Mouse (Mus musculus) heart, postnatal 0 days (tissue): ENCODE results near the gene Cenpf. TPM values are rescaled to one million over a fixed set of nuclear protein-coding genes. Genes with fewer than 3 reads are reported as not detected.
"Not testable (repeated sequence)": the region's sequence is repeated elsewhere in the genome, so short reads cannot be mapped to it uniquely, and the experiment has no call there.

ENCODE experiments used
- ATAC-seq: fragments of 200-750 bp; cut with Nextera tagmentation; 2 replicates; pipeline ENCODE4 v1.8.0; 2017; ENCODE audit warnings: low read depth, moderate number of reproducible peaks, moderate library complexity; ENCODE audit not compliant: insufficient read depth
- DNase-seq: peaks from one replicate; pipeline ENCODE4 v3.0.0-alpha.2; 2016; ENCODE audit warnings: low spot score
- H3K27ac ChIP-seq: fragments of 300-500 bp; sonication (generic); 2 replicates; pipeline ENCODE4 v1.5.1; 2014; ENCODE audit warnings: low read depth, mild to moderate bottlenecking
- H3K27me3 ChIP-seq: fragments of 300-500 bp; sonication (generic); 2 replicates; pipeline ENCODE4 v1.6.1; 2014; ENCODE audit warnings: low read length, mixed read lengths; ENCODE audit not compliant: control insufficient read depth, insufficient read depth
- H3K36me3 ChIP-seq: fragments of 300-500 bp; sonication (generic); replicated peaks from 2 replicates; pipeline ENCODE4 v1.6.1; 2014; ENCODE audit warnings: low read length, mixed read lengths; ENCODE audit not compliant: control insufficient read depth, insufficient read depth
- H3K4me1 ChIP-seq: fragments of 300-500 bp; sonication (generic); 2 replicates; pipeline ENCODE4 v1.6.1; 2014; ENCODE audit warnings: antibody characterized with exemption; ENCODE audit not compliant: control insufficient read depth, insufficient read depth
- H3K4me2 ChIP-seq: fragments of 300-500 bp; sonication (generic); 2 replicates; pipeline ENCODE4 v1.6.1; 2014; ENCODE audit warnings: low read depth, mild to moderate bottlenecking, low read length, moderate library complexity
- H3K4me3 ChIP-seq: fragments of 300-500 bp; sonication (generic); 2 replicates; pipeline ENCODE4 v1.5.1; 2014; ENCODE audit warnings: low read depth, low read length
- H3K9ac ChIP-seq: fragments of 300-500 bp; sonication (generic); replicated peaks from 2 replicates; pipeline ENCODE4 v1.6.1; 2014; ENCODE audit warnings: low read depth, low read length, mixed read lengths
- H3K9me3 ChIP-seq: fragments of 300-500 bp; sonication (generic); replicated peaks from 2 replicates; pipeline ENCODE4 v1.6.1; 2016; ENCODE audit warnings: low read length; ENCODE audit not compliant: control insufficient read depth
- CTCF ChIP-seq: IDR thresholded peaks from 2 replicates; pipeline ENCODE4 v1.5.1; 2016; ENCODE audit warnings: antibody characterized with exemption, control low read depth, low read depth
- EP300 ChIP-seq: IDR thresholded peaks from 2 replicates; pipeline ENCODE4 v1.6.1; 2016; ENCODE audit warnings: antibody characterized with exemption, low read depth
- WGBS: fragments of 180-500 bp; shearing (Covaris S2); extraction: QIAGEN DNeasy Blood & Tissue Kit; methylation state at CpG from one replicate; pipeline ENCODE4 v1.1.7; 2014; 5-methylcytosine and 5-hydroxymethylcytosine counted together
- polyA plus RNA-seq: library from polyadenylated mRNA; unstranded; fragments of >200 nt; fragmentation: Nextera tagmentation; extraction: Ambion mirVana; gene quantifications from 2 replicates; pipeline ENCODE4 v1.2.1, GENCODE M21; 2015
- total RNA-seq: library from RNA; depleted of rRNA; stranded (reverse); fragments of >200 nt; gene quantifications from 2 replicates; pipeline ENCODE4 v1.2.3, GENCODE M21; 2014; ENCODE audit warnings: low replicate concordance

The Cenpf gene
- total and polyA plus RNA-seq, 2 experiments from 2014 or later: 11.1 to 26.7 TPM

DNA sequence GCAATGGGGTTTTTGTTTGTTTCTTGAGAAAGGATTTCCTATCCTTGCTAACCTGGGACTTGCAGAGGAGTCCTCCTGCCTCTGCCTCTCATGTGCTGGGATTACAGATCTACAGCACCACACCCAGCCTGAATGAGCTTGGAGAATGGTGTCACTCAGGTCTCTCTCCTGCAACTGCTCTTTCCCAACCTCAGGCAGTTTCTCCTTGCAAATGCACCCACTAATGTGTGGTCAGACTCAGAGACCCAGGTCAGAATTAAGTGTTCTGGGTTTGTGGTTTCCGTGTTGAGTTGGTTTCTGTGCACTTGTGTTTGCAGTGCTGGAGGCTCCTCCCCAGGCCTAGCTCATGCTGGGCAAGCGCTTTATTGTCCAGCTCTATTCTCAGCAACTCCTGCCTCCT is 6.5 kb upstream of the Cenpf start:
- Histone ChIP-seq H3K36me3 (no peaks in the 10 kb centered on the region), H3K9ac (no peak overlapping the region), H3K4me1 (no peaks in the 10 kb centered on the region; the same call in 1 of the 2 replicates), H3K27me3 (no peaks in the 10 kb centered on the region), H3K9me3 (no peaks in the 10 kb centered on the region), H3K4me3 (no peak overlapping the region), H3K4me2 (no peak overlapping the region), H3K27ac (no peak overlapping the region)
- WGBS: 91% methylated on average over 2 of the region's 2 CpGs
- no peak for DNase-seq
- ATAC-seq: no peak
- TF ChIP-seq CTCF (no peak), EP300 (no peak)

DNA sequence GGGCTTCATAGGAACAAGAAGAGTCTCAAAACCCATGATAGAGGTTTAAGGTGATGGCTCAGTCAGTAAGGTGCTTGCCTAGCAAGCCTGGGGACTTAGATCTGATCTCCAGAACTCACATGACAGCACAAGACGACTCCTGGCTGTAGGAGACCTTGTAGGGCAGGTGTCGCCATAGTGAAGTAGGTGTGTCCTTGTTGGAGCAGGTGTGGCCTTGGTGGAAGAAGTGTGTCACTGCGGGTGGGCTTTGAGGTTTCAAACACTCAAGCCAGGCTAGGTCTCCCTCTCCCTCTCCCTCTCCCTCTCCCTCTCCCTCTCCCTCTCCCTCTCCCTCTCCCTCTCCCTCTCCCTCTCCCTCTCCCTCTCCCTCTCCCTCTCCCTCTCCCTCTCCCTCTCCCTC is 4.6 kb upstream of the Cenpf start:
- ATAC-seq, H3K9me3 ChIP-seq, H3K27me3 ChIP-seq, H3K9ac ChIP-seq, H3K27ac ChIP-seq, H3K4me2 ChIP-seq, H3K4me1 ChIP-seq, H3K4me3 ChIP-seq, H3K36me3 ChIP-seq, DNase-seq: not testable (repeated sequence)
- WGBS: 67% methylated on average over 3 of the region's 3 CpGs

- peak overlapping the region; percentile 93 for H3K4me2 ChIP-seq
- TF ChIP-seq CTCF (no peak), EP300 (no peak)
- H3K27me3 ChIP-seq: no peaks in the 10 kb centered on the region
- no peak for ATAC-seq
- peak overlapping the region; percentile 49 for H3K27ac ChIP-seq
- peaks cover 16% of the 10 kb centered on the region for H3K36me3 ChIP-seq
- H3K9ac ChIP-seq: peak overlapping the region; percentile 55; the same call in 1 of the 2 replicates
- peak overlapping the region; percentile 80 for H3K4me3 ChIP-seq
- H3K9me3 ChIP-seq: no peaks in the 10 kb centered on the region
- 23% methylated on average over 4 of the region's 4 CpGs for WGBS
- DNase-seq: no peak
- H3K4me1 ChIP-seq: peaks cover 8% of the 10 kb centered on the region
Measured at GRCm38 (mm10) chr1:189689050-189689833, 1.4 kb upstream of the Cenpf start.

DNA sequence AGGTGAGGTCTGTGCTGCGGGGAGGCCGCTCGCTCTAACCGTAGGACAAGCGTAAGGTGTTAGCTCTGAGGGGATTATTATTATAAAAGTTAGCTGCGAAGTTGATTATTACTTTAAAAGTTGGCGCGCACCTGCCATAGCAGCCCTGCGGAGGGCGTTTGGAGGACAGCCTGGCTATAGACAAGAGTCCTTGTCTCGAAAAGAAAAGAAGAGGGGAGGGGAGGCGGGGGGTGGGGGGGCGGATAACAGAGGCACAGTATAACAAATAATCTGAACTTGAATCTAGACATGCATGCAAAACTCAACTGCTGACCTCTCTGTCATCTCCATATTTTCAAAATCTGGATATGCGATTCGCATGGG is 483 bp upstream of the Cenpf start:
- Histone ChIP-seq H3K9ac (peak overlapping the region; percentile 55), H3K4me1 (peaks cover 8% of the 10 kb centered on the region), H3K9me3 (no peaks in the 10 kb centered on the region), H3K4me2 (peak overlapping the region; percentile 93), H3K36me3 (peaks cover 25% of the 10 kb centered on the region), H3K27me3 (no peaks in the 10 kb centered on the region), H3K4me3 (peak overlapping the region; percentile 80), H3K27ac (peak overlapping the region; percentile 49)
- ATAC-seq (peak; percentile 44), DNase-seq (no peak)
- no peak for TF ChIP-seq CTCF
- no peak for TF ChIP-seq EP300
- WGBS: under 1% methylated on average over 15 of the region's 15 CpGs

GRCm38 (mm10) chr1:189686025-189686424 is 1.9 kb downstream of the Cenpf start:
- 59% methylated on average over 6 of the region's 6 CpGs for WGBS
- no peak overlapping the region for H3K27ac ChIP-seq
- ATAC-seq (no peak), DNase-seq (no peak)
- TF ChIP-seq EP300 (no peak), CTCF (no peak)
- H3K4me3 ChIP-seq: peak overlapping the region; percentile 80; the same call in 1 of the 2 replicates
- no peaks in the 10 kb centered on the region for H3K9me3 ChIP-seq
- no peak overlapping the region for H3K9ac ChIP-seq
- H3K4me2 ChIP-seq: peak overlapping the region; percentile 93; the same call in 1 of the 2 replicates
- H3K27me3 ChIP-seq: no peaks in the 10 kb centered on the region
- H3K4me1 ChIP-seq: peaks cover 8% of the 10 kb centered on the region
- peaks cover 44% of the 10 kb centered on the region for H3K36me3 ChIP-seq
